Mouse (Mus musculus) embryo, embryonic 11 days (tissue): Measurements from ENCODE around the gene Gif.

Experiments used
- DNase-seq: peaks from one replicate; pipeline ENCODE4 v3.0.0-alpha.2; 2015

Gene Gif

DNA sequence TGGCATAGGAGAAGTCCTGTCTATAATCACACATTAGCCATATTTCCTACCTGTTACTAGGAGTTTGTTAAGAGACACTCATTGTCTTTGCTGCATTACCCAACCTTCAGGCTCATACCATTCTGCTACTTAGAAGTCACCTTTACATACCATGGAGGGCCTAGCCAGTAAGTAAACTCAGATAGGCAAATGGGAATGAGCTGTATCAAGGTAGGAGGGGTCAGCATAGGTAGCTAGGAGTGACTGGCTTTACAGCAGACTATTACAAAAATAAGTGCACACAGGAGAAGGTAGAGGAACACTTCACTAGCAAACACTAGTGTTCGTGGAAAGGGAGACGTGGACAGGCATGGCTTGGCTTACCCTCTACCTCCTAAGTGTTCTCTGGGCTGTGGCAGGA lies at the start of gene Gif:
TSS of gene Gif (plus strand) at position 257 of the 400 bp plus-strand sequence.
- DNase-seq, result no peak

DNA sequence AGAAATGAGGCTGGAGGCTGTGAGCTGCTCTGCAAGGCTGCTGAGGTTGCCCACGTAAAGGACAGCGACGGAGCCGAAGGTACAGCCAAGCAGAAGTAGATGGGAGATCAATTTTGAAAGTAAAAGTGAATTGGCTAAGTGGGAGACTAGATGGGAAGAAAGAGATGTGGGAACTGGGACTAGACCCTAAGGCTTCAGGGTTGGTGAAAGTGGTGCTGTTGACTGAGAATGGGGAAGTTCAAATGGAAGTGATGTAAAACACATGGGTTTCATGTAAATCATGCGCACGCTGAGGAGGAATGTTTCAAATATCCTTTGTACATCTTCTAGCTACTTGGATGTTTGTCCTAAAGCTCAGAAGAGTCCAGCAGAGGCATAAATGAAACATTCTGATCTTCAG lies 49.0 kb upstream of the Gif start:
- DNase-seq, result no peak

DNA sequence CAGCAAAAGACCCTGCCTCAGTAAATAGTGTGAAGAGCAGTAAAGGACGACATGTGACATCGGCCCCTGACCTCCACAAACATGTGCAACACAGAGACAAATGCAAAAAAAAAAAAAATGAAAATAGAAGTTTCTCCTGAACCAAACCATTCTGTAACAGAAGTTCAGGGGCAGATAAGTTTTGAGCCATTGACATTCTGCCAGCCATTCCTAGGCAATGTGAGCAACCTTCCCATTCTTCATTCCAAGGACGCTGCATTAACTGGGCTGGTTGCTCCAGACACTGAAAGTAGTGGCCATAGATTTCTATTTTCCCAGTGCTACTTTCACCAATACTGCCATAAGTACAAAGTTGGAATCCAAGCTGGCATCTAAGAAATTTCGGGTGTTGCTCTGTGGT lies 34.9 kb upstream of the Gif start:
- no peak for DNase-seq

DNA sequence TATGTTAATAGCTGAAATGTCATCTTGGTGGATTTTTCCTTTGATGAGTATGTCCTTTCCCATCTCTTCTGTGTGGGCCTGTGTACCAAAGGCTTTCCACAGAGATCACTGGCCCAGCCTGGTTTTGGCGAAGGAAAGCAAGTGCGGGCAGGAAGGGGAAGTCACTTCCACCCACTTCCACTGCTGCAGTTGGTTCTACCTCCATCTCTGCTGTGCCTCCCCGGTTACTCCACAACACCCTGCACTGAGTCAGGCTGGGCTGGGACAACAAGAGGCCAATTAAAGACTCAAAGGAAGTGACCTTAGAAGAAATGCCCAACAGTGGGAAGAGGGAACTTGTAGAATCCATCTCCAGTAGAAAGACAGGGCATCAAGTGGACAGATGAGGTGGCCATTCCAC lies 27.3 kb upstream of the Gif start:
- no peak for DNase-seq

DNA sequence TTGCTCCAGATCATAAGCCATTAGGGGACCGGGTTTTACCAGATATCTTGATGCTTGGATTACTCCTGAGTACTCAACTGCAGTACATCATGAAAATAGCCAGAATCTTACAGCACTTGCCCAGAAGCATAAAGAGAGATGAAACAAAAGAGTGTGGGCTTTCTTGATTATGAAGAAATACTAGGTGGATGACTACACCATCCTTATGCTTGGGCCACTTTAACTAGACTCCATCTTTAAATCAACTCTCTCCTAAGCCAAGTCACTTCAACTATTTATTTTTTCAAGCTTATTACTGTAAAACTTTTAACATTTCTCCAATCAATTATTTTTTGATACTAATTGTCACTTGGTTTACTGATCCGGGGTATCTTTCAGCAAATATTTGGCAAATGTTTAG lies 23.5 kb upstream of the Gif start:
- no peak for DNase-seq

DNA sequence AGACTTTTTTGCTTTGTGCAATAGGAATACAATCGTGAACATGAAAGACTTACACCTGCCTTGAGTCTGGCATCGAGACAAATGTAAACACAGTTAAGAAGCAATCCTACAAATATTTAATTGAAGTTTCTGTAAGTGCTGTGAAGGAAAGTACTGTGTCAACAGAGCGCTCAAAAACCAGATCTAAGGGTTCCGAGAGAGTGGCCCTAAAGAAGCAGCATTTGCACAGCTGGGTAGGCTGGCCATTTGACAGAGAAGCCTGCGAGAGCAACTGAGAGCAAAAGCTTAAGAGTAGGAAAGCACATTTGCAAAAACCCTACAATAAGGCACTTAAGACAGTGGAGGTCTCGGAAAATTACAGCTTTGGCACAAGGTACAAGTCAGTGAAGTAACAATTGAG lies 23.1 kb upstream of the Gif start:
- DNase-seq, result no peak

DNA sequence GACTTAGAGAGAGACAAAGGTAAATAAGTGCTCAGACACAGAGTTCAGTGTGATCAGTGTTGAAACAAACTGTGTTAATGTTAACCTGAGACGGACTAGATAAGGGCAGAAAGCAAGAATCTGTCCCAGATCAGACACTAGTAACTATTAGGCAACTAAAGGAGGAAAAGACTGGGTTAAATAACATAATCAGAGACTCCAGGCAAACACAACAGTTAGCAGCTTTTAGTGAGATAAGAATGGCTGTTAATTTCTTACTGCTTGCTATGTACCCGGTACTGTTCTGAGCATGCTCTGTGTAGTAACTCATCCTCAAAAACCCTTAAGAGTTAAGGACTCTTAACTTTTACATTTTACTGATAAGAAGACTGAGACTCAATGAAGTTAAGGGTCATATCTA lies 21.4 kb upstream of the Gif start:
- DNase-seq, result no peak

DNA sequence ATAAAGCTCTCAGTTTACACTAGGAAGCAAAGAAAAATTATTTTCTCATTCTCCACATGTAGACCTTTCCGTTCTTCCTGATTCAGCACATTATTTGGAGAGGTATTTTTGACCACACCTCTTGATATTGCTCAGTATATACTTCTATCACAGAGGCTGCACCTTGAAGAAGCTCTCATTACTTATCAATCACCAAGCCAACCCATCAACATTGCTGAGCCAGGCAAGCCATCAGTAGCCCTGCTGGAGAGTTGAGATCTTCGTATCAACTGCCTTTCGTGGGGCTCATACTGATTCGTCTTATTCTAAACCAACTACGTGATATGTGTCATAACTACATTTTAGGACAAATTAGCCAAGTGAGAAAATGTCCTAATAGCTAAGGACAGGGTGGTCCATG lies 20.1 kb upstream of the Gif start:
- no peak for DNase-seq

DNA sequence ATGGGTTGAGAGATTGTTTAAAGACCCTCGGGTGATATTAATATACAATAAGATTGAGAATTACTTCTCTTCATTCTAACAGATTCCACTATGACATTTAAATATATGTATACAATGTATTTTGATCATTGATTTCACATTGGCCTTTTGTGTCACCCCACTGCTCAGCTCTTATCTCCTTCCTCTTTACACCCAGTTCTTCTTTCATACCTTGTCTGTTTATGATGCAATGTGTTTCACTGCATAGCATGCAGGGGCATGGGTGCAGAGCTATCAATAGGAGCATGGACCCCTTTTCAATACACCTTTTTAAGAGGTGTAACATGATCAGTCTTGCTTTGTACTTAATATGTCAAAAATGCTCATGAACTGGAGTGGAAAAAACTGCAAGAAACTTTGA lies 17.1 kb upstream of the Gif start:
- no peak for DNase-seq

DNA sequence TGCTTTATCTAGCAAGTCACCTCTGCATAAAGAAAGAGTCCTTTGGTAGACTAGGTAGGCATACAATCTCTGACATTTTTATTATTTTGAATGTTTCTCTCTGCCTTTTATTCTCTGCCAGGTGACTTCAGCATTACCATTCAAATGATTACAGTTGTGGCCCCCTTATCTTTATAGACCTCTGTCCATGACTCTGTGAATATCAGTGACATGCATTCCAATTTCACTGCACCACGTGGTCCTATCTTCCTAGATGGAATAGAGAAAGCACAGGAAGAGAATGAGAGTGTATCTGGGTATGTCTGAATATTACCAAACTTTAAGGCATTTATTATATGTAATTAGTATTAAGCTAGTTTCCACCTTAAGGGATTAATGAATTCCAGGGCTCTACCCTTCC lies 10.9 kb upstream of the Gif start:
- no peak for DNase-seq

DNA sequence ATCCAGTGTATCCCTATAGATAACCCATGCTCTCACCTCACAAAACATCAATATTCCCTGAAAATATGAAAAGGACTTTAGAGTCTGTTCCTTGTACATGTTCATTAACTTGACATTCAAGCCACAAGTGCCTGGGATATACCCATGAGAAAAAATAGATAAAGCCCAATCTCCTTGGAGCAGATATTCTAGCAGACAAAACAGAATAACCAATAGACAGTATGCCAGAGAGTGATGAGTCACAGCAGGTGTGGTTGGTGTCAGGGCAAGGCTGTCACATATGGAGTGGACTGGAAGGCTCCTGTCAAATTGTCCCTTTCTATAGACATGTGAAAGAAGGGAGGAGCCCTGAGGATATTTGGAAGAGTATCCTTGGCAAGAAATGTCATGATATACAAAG lies 1.7 kb upstream of the Gif start:
- no peak for DNase-seq

DNA sequence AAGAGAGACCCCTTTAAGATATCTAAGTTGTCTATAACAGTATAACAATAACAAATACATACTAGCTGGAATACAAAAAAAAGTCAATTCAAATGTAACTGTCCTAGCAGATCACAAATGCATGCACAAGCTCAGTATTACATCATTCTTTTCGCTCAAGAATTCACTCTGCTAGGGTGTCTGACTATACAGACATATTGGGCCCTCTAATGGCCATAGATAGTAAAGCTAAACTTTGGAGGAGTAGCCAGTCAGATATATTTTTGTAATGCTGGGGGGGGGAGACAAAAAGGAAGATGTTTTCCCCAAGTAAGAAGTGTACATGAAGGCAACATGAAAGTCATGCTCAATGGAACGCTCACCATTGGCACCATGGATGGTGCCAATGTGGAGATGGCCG lies 17.7 kb downstream of the Gif start:
- DNase-seq, result no peak

DNA sequence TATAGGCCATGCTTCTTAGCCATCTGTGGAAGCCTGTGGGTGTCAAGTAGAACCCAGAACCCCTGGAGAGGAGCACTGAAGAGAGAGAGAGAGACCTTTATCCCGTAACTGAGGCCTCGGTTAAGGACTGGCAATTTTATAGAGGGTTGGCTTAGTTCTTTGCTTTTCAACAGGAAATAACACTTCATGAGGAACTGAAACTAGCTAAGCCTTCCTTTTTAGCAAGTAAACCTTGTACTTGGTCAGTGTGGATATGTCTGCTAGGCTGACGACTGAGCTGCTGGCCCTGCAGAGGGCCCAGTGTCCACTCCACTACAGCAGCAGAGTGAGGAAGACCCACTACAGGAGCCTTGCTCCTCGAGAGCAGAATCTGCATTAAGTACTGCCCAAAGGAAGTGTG lies 19.1 kb downstream of the Gif start:
- no peak for DNase-seq

DNA sequence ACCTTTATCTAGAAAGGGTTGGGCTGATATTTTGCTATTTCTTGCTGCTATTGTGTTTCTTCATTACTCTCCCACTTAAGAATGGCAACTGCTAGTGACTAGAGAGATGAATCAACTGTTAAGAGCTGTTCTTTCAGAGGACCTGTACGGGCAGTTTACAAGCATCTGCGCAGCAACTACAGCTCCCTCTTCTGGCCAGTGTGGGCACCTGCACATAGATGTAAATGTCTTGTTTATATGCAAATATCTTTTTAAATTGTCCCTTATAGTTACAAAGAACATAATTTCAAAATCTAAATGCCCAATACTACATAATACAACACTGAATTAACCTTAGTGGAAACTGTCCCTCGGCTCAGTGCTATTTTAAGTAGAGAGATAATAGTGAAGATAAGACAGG lies 20.8 kb downstream of the Gif start:
- peak; percentile 72 for DNase-seq

DNA sequence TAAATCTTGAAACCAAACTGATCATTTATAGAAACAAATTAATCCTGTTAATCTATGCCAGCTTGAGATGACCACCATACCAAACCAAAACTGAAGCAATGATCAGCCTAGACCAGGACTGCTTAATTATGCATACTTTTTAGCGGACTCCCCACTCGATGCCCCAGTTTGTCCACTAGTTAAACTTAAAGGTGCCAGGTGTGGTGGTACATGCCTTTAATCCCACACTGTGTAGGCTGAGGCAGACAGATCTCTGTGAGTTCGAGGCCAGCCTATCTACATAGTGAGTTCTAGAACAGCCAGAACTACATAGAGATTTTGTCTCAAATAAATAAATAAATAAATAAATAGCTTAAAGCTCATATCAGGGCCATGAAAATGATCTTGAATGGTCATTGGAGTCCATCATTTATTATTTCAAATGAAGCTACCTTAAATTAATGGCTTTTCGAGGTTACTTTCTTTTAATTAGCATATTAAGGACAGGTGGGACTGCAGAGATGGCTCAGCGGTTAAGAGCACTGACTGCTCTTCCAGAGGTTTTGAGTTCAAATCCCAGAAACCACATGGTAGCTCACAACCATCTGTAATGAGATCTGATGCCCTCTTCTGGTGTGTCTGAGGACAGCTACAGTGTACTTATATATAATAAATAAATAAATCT lies 22.0 kb downstream of the Gif start:
- DNase-seq, result no peak

DNA sequence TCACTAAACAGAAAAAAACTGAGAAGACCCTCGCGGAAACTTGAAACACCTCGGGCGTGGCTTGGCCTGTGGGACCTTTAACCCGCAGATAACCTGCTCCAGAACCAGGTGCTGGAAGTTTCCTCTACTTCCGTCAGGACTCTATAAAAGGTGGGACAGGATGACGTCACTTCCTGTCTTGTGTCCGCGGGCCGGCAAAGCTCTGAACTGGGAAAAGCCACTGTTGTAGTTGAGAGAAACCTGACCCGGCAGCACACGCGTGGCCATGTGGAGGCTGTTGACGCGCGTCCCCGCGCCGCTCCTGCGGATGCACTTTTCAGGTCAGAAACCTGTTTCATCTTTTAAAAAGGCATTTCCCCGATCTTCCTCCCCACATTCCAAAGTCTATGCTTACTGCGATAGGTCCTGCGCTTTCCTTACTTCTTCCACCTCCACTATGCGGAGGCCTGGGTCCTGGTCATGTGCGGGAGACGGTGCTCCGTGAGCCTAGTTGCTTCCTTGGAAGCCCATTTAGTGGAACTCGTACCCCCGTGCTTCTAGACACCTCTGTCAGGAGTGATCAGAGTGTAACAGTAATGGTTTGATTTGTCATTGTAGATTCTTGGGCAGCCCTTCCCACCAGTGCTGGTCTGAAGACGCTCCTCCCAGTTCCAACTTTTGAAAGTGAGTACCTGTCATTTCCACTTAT lies 23.0 kb downstream of the Gif start, which contains the start of gene Mrpl16:
TSS of gene Mrpl16 (plus strand) at position 187 of the 688 bp plus-strand sequence.
- peak; percentile 95 for DNase-seq

DNA sequence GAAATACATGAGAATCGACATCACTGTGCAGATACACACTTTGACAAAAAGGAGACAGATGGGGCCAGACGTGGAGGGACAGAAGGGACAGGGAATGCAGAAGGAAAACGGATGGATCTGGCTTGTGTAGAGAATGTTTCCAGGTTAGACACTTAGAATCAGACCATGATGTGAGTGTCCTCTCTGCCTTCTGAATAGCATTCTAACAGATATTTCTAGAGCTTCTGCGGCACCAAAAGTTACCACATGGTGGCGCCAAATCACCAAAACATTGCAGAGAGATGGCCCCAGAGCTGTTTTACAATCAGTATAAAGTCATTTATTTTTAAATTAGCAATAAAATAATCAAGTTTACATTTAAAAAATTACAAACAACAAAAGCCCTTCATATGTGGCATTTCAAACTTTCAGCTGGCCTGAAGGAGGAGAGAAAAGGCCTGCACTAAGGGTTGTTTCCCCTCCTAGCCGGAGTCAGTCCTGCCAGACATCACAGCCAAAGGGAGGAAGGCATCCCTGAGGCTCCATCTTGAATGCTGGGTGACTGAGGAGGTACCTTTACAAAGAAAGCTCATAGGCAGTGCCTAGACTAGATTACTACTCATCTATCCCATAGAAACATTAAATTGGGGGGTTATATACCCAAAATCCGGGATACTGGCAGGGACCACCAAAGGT lies 30.0 kb downstream of the Gif start:
- DNase-seq, result peak; percentile 62

DNA sequence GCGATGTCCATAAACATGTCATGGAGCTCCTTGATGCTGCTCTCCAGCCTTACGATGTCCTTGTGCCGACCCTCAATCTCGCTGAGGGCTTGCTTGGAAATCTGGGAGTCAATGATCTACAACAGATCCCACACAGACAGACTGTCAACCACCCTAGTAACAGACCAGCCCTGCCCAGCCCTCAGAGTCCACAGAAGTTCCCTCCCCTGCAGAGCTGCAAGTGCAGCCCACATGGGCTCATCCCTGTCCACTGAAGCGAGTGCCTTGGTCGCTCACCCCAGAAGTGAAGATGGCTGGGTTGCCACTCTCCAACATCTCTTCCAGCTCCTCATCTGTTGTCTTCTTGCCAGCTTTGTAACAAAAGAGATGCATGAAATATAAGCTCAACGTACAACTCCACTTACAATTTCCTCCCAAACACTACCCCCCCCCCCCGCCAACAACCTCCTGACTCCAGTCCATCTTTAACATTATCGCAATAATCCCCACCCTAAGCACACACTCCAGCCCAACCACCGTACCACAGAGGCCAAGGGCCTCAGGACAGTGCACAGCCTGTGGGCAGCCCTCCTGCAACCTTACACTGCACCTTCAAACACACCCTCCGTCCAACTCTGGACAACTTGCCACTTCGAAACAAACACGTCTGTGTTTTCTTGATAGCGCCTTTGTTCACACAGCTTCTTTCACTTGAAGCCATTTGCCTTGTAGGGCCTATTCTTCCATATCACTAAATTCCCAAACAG lies 38.2 kb downstream of the Gif start:
- DNase-seq, result no peak

DNA sequence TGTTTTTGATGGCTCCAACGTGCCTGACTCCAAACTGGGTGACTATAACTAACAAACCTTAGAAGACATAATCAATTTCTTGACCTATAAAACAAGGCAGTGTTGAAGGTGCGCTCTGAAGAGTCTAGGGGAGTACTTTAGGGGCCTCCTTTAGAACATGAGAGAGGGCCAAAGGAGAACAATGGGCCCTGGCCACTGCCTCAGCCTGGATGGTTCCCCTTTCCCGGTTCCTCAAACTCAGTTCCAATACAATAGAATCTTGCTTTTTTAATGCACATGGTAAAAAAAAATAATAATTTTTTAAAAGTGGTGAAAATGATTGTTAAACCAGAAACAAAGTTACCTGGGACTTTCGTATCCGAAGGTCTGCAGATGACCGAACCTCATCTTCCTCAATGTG lies 40.5 kb downstream of the Gif start:
- DNase-seq, result no peak

DNA sequence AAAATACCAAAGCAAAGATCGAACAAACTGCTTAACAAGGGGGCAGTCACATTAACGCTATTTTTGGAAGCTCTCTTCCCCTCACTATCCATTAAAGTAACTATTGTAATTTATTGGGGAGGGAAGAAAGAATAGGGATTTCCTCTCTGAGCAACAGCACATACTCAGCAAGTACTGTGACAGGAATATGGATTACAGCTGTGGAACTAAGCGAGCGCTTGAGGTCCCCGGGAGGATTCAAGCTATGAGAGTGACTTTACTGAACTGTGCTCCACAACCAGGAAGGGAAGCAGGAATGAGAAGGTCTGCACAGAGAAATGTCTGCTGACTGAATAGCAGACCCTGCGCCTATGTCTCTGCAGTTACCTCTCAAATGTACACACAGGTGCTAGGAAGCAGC lies 41.5 kb downstream of the Gif start:
- no peak for DNase-seq

DNA sequence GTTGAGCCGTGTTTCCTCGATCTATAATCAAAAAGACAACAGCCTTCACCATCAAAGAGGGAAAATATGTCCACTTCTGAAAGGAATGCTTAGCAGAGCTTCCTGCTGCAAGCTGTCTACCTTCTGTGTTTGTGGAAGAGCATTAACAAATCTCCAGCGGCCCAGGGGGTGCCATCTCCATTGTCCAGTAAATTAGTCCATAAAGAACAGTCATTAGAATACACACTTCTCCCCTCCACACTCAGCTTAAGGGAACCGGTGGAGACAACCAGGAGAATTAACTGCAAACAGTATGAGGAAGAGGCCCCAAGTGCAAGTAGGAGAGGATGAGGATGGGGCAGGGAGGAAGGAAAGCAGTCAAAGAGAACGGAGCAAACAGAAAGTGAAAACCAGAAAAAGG lies 44.5 kb downstream of the Gif start:
- no peak for DNase-seq

DNA sequence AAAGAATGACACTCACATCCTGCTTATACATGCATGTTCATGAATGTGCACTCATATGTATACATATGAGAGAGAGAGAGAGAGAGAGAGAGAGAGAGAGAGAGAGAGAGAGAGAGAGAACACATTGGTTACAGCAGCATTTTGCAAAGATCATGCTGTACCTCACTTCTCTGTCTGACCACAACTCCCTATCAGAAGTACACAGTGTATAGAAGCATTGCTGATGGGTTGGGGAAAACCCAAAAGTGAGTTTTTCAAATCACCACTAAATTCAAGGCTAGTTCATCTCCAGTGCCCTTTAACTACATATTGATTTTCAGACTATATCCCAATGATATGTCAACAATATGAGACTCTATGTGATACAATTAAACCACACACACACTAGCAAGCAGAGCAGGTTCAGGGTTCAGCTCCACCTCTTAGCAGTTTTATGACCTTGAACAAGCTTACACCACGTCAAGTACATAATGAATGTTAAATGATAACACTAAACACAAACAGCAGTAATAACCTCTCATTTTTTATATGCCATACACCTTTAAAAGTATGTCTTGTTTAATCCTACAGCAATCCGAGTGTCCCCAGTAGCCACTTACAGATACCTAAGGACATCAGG lies 46.5 kb downstream of the Gif start:
- no peak for DNase-seq

DNA sequence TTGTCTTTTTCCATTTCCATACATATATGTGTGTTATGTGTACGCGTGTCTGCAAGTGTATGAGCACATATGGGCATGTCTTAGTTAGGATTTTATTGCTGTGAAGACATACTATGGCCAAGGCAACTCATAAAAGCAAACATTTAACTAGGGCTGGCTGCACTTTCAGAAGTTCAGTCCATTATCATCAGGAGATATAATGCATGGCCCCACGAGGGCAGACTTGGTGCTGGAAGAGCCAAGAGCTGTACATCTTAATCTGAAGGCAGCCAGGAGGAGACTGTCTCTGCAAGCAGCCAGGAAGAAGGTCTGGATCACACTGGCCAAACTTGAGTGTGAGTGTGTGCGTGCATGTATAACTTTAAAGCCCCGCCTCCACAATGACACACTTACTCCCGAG lies 47.1 kb downstream of the Gif start:
- DNase-seq, result no peak
